Mouse (Mus musculus) bone marrow macrophage, adult 2 months (primary cell): ENCODE measurements at regions not wholly inside any gene's neighbourhood (a gene's known extent, or its start where the extent isn't known, plus 50 kb on each side); places are given as distances from the start of the nearest gene placed in this dataset.

Experiments
- CTCF ChIP-seq: IDR thresholded peaks from 2 replicates; pipeline ENCODE4 v1.5.1; 2012; ENCODE audit warnings: low read depth, mild to moderate bottlenecking, low read length, moderate library complexity
- POLR2A ChIP-seq: IDR thresholded peaks from 2 replicates; pipeline ENCODE4 v1.6.1; 2012; ENCODE audit warnings: mild to moderate bottlenecking, low read depth, low read length, borderline replicate concordance

- TF ChIP-seq CTCF (no peak), POLR2A (no peak)
Measured at GRCm38 (mm10) chr15:63498483-63498882, 346.5 kb downstream of the Gsdmc2 start.
